Comparison of ENCODE assay signal across 8 mouse cellular contexts in genomic region chr10:99106703-99107631, GRCm38 (mm10). TPM values are rescaled to one million over a fixed set of nuclear protein-coding genes. Genes with fewer than 3 reads are reported as not detected.
A peak's percentile ranks its signal among the peaks of the same experiment; 100 is the strongest.
DNase-seq lines count a peak whose midpoint lies in the region; ATAC-seq and TF ChIP-seq lines count a peak whose summit lies in the region.

Gene Poc1b (plus strand): TSS chr10:99107036.

- peak; percentile 82 for DNase-seq in CH12.LX (ENCODE audit: extremely low read depth)
- DNase-seq in c-Kit-negative CD71-positive TER-119-positive erythroid progenitor cells, embryonic 14.5 days (ENCODE audit: low read depth, low spot score): peak; percentile 68
- DNase-seq in fat pad, adult 2 months (ENCODE audit: extremely low read depth, low read depth, low spot score): peak; percentile 18
- DNase-seq in kidney, postnatal 25 days: peak; percentile 89 to 94
- peak; percentile 72 for DNase-seq in telencephalon, adult 2 months (ENCODE audit: low read depth, low spot score)

- peak within 1 kb of the TSS; percentile 80 to 92 (median 82) for H3K4me3 ChIP-seq in CH12.LX (replicated peaks in 1 of 3; ENCODE audit: low read depth in 2 of 3, low read length in 2 of 3, poor library complexity in 1 of 3)
- peak within 1 kb of the TSS; percentile 92 for H3K4me3 ChIP-seq in heart, embryonic 15.5 days
- H3K4me3 ChIP-seq in liver, embryonic 16.5 days (ENCODE audit: low read depth, low read length): peak within 1 kb of the TSS; percentile 97
- H3K4me3 ChIP-seq in neural tube, embryonic 13.5 days: peak within 1 kb of the TSS; percentile 95

- peak within 1 kb of the TSS; percentile 94 for H3K4me2 ChIP-seq in CH12.LX (ENCODE audit: insufficient read depth, low read depth, poor library complexity, severe bottlenecking)
- peak within 1 kb of the TSS; percentile 91 for H3K4me2 ChIP-seq in heart, embryonic 15.5 days
- peak within 1 kb of the TSS; percentile 98 for H3K4me2 ChIP-seq in liver, embryonic 16.5 days (ENCODE audit: low read depth, low read length)
- H3K4me2 ChIP-seq in neural tube, embryonic 13.5 days: peak within 1 kb of the TSS; percentile 91

- under 1% methylated on average over 102 of the region's 106 CpGs for WGBS in heart, embryonic 15.5 days
- WGBS in liver, embryonic 16.5 days (ENCODE audit: insufficient replicate concordance): under 1% methylated on average over 92 of the region's 106 CpGs
- 0% methylated on average over 106 of the region's 106 CpGs for WGBS in neural tube, embryonic 13.5 days

- TF ChIP-seq CTCF in CH12.LX (conservative IDR thresholded peaks at IDR 0.05 in 1 of 2, IDR thresholded peaks at IDR 0.05 in 1 of 2; ENCODE audit: low read depth in 2 of 2, low read length in 2 of 2): no peak

- peak within 1 kb of the TSS; percentile 89 for H3K9ac ChIP-seq in CH12.LX (ENCODE audit: insufficient read depth, low read depth)
- H3K9ac ChIP-seq in heart, embryonic 15.5 days: peak within 1 kb of the TSS; percentile 82
- peak within 1 kb of the TSS; percentile 85 for H3K9ac ChIP-seq in liver, embryonic 16.5 days (ENCODE audit: low read depth, low read length)
- H3K9ac ChIP-seq in neural tube, embryonic 13.5 days: peak within 1 kb of the TSS; percentile 94

- peaks cover 13 to 33% of the 10 kb centered on the region in 2 experiments for H3K4me1 ChIP-seq in CH12.LX (ENCODE audit: control insufficient read depth in 1 of 2, insufficient read depth in 2 of 2)
- H3K4me1 ChIP-seq in heart, embryonic 15.5 days (replicated peaks): peaks cover 11% of the 10 kb centered on the region
- H3K4me1 ChIP-seq in liver, embryonic 16.5 days (ENCODE audit: control insufficient read depth, low read depth, low read length): peaks cover 12% of the 10 kb centered on the region
- peaks cover 40% of the 10 kb centered on the region for H3K4me1 ChIP-seq in neural tube, embryonic 13.5 days (replicated peaks)

- H3K9me3 ChIP-seq in CH12.LX (replicated peaks; ENCODE audit: low read length): peaks cover 21% of the 10 kb centered on the region
- no peaks in the 10 kb centered on the region for H3K9me3 ChIP-seq in heart, embryonic 15.5 days (replicated peaks)
- no peaks in the 10 kb centered on the region for H3K9me3 ChIP-seq in liver, embryonic 16.5 days (replicated peaks; ENCODE audit: control insufficient read depth, low read length)
- H3K9me3 ChIP-seq in neural tube, embryonic 13.5 days: no peaks in the 10 kb centered on the region

- H3K79me2 ChIP-seq in CH12.LX (replicated peaks; ENCODE audit: control insufficient read depth, extremely low read depth, insufficient read depth, poor library complexity, severe bottlenecking): no peaks in the 10 kb centered on the region

- H3K27me3 ChIP-seq in CH12.LX (replicated peaks): no peaks in the 10 kb centered on the region
- H3K27me3 ChIP-seq in heart, embryonic 15.5 days: no peaks in the 10 kb centered on the region
- no peaks in the 10 kb centered on the region for H3K27me3 ChIP-seq in liver, embryonic 16.5 days (ENCODE audit: control insufficient read depth, insufficient read depth, low read depth, low read length)
- no peaks in the 10 kb centered on the region for H3K27me3 ChIP-seq in neural tube, embryonic 13.5 days

- ATAC-seq in heart, embryonic 15.5 days (replicated peaks; ENCODE audit: insufficient number of reproducible peaks, insufficient read depth, low FRiP score, low read depth): peak; percentile 92
- peak; percentile 89 for ATAC-seq in liver, embryonic 16.5 days (ENCODE audit: low read depth)
- peak; percentile 96 for ATAC-seq in neural tube, embryonic 13.5 days (ENCODE audit: low read depth)

- no peak for TF ChIP-seq RAD21 in CH12.LX (IDR thresholded peaks at IDR 0.05; ENCODE audit: low read depth, low read length)

- peaks cover 7 to 37% of the 10 kb centered on the region in 2 experiments for H3K36me3 ChIP-seq in CH12.LX (replicated peaks in 1 of 2; ENCODE audit: control insufficient read depth in 1 of 2, insufficient read depth in 1 of 2, low read length in 1 of 2)
- 0 out of 2 replicates have a peak, but pooled peaks cover 5% of the 10 kb centered on the region for H3K36me3 ChIP-seq in heart, embryonic 15.5 days
- H3K36me3 ChIP-seq in liver, embryonic 16.5 days (ENCODE audit: control insufficient read depth, insufficient read depth): peaks cover 5% of the 10 kb centered on the region
- H3K36me3 ChIP-seq in neural tube, embryonic 13.5 days: peaks cover 21% of the 10 kb centered on the region

- 0 out of 2 replicates have a peak, but pooled peaks have one; percentile 25 for TF ChIP-seq EP300 in CH12.LX (IDR thresholded peaks at IDR 0.05; ENCODE audit: low read length)

- H3K27ac ChIP-seq in CH12.LX (ENCODE audit: insufficient read depth, low read depth): peak within 1 kb of the TSS; percentile 90
- H3K27ac ChIP-seq in heart, embryonic 15.5 days: peak within 1 kb of the TSS; percentile 88
- peak within 1 kb of the TSS; percentile 87 for H3K27ac ChIP-seq in liver, embryonic 16.5 days (ENCODE audit: low read length)
- peak within 1 kb of the TSS; percentile 95 for H3K27ac ChIP-seq in neural tube, embryonic 13.5 days (replicated peaks)

- peak; percentile 59 for TF ChIP-seq POLR2A in CH12.LX (IDR thresholded peaks at IDR 0.05; ENCODE audit: low read depth, low read length)

- in situ Hi-C loops in CH12.LX (cut with MboI; ENCODE audit: low pct_ligation_motif_present, low pct_unique_long_range_greater_than_20kb, low sequenced_read_pairs): no loop called here

- dilution Hi-C loops in CH12.LX (cut with MboI; ENCODE audit: extremely low pct_ligation_motif_present, extremely low pct_unique_long_range_greater_than_20kb, low sequenced_read_pairs): no loop called here

TF ChIP-seq in CH12.LX, 34 proteins besides CTCF, POLR2A, EP300 and RAD21:
- TF ChIP-seq ELF1 (IDR thresholded peaks at IDR 0.05; ENCODE audit: low read depth, low read length) (peak; percentile 73), HCFC1 (IDR thresholded peaks at IDR 0.05; ENCODE audit: low read depth, low read length) (peak; percentile 84), KAT2A (IDR thresholded peaks at IDR 0.05; ENCODE audit: insufficient replicate concordance, low read length) (peak; percentile 60; the same call in 1 of the 2 replicates), SIN3A (IDR thresholded peaks at IDR 0.05; ENCODE audit: low read length) (peak; percentile 88), NELFE (IDR thresholded peaks at IDR 0.05; ENCODE audit: low read depth, low read length) (peak; percentile 54; the same call in 1 of the 2 replicates), JUND (conservative IDR thresholded peaks at IDR 0.05; ENCODE audit: low read depth, low read length) (no peak), MEF2A (IDR thresholded peaks at IDR 0.05; ENCODE audit: borderline replicate concordance, low read depth, low read length) (peak; percentile 20), ZMIZ1 (IDR thresholded peaks at IDR 0.05; ENCODE audit: low read depth, low read length) (peak; percentile 17; the same call in 1 of the 2 replicates), MAZ (IDR thresholded peaks at IDR 0.05; ENCODE audit: low read depth, low read length) (no peak; the same call in 1 of the 2 replicates), UBTF (IDR thresholded peaks at IDR 0.05; ENCODE audit: low read depth, low read length) (peak; percentile 78; the same call in 1 of the 2 replicates), MXI1 (IDR thresholded peaks at IDR 0.05; ENCODE audit: low read depth, low read length) (peak; percentile 24), NRF1 (IDR thresholded peaks at IDR 0.05; ENCODE audit: low read depth, low read length) (peak; percentile 76), ZNF384 (IDR thresholded peaks at IDR 0.05; ENCODE audit: low read depth, low read length) (no peak), IRF4 (IDR thresholded peaks at IDR 0.05; ENCODE audit: low read depth, low read length) (peak; percentile 36), USF1 (IDR thresholded peaks at IDR 0.05; ENCODE audit: low read depth, low read length) (no peak), TCF12 (IDR thresholded peaks at IDR 0.05; ENCODE audit: low read depth, low read length) (0 out of 2 replicates have a peak, but pooled peaks have one; percentile 42), E2F4 (IDR thresholded peaks at IDR 0.05; ENCODE audit: insufficient replicate concordance, low read depth, low read length) (0 out of 2 replicates have a peak, but pooled peaks have one; percentile 41), TBP (conservative IDR thresholded peaks at IDR 0.05; ENCODE audit: low read depth, low read length) (0 out of 2 replicates have a peak, but pooled peaks have one; percentile 57)

RNA-seq across cellular contexts. Expression of gene Poc1b, which starts in this region (rescaled TPM):
- total RNA-seq in CH12.LX (2012; rRNA removed) (5.0 and 5.6 TPM in 2 replicates), CH12.LX (2014; rRNA removed) (3.8 and 4.0 TPM in 2 replicates)
- polyA plus RNA-seq in CH12.LX (2012; ENCODE audit: insufficient read length, low read depth): 17.4 and 18.2 TPM in 2 replicates
- 7.2 and 10.6 TPM in 2 replicates for polyA plus RNA-seq in heart, embryonic 15.5 days (2015; fragmentation: Nextera tagmentation; extraction: Ambion mirVana)
- 4.9 and 6.8 TPM in 2 replicates for polyA plus RNA-seq in liver, embryonic 16.5 days (2015; fragmentation: Nextera tagmentation; extraction: Ambion mirVana)
- 12.2 and 13.3 TPM in 2 replicates for polyA plus RNA-seq in neural tube, embryonic 13.5 days (2015; fragmentation: Nextera tagmentation; extraction: Ambion mirVana)

Comparison
In these comparisons a context has a peak if more than half of its experiments do, and no peak if none do; other contexts are left out.
1. Peak in every context shown above with its lines: DNase-seq, ATAC-seq, H3K4me3 ChIP-seq and H3K27ac ChIP-seq.
2. DNase-seq: peak in every context shown above with its lines; median percentile 92 in kidney, postnatal 25 days; 82 in CH12.LX; 72 in telencephalon, adult 2 months; 68 in c-Kit-negative CD71-positive TER-119-positive erythroid progenitor cells, embryonic 14.5 days; 18 in fat pad, adult 2 months.